Mouse (Mus musculus) lung, embryonic 14.5 days (tissue): ENCODE measurements around the gene Tmem238. TPM values are rescaled to one million over a fixed set of nuclear protein-coding genes. Genes with fewer than 3 reads are reported as not detected.
A peak's percentile ranks its signal among the peaks of the same experiment; 100 is the strongest.

ENCODE experiments used
- ATAC-seq: fragments of 200-750 bp; cut with Nextera tagmentation; 2 replicates; pipeline ENCODE4 v1.8.0; 2017; ENCODE audit warnings: mild to moderate bottlenecking, moderate TSS enrichment, moderate library complexity; ENCODE audit not compliant: insufficient read depth
- DNase-seq: peaks from one replicate; pipeline ENCODE4 v3.0.0-alpha.2; 2015
- H3K27ac ChIP-seq: fragments of 300-500 bp; sonication (generic); 2 replicates; pipeline ENCODE4 v1.5.1; 2014; ENCODE audit warnings: low read depth, mild to moderate bottlenecking, moderate library complexity
- H3K27me3 ChIP-seq: fragments of 300-500 bp; sonication (generic); 2 replicates; pipeline ENCODE4 v1.6.1; 2014; ENCODE audit warnings: low read length, control low read depth; ENCODE audit not compliant: insufficient read depth
- H3K36me3 ChIP-seq: fragments of 300-500 bp; sonication (generic); 2 replicates; pipeline ENCODE4 v1.6.1; 2014; ENCODE audit warnings: control low read depth; ENCODE audit not compliant: insufficient read depth
- H3K4me1 ChIP-seq: fragments of 300-500 bp; sonication (generic); 2 replicates; pipeline ENCODE4 v1.6.1; 2014; ENCODE audit warnings: antibody characterized with exemption, control low read depth; ENCODE audit not compliant: insufficient read depth
- H3K4me2 ChIP-seq: fragments of 300-500 bp; sonication (generic); 2 replicates; pipeline ENCODE4 v1.6.1; 2014; ENCODE audit warnings: mild to moderate bottlenecking
- H3K4me3 ChIP-seq: fragments of 300-500 bp; sonication (generic); 2 replicates; pipeline ENCODE4 v1.5.1; 2014; ENCODE audit warnings: low read depth, low read length
- H3K9ac ChIP-seq: fragments of 300-500 bp; sonication (generic); 2 replicates; pipeline ENCODE4 v1.6.1; 2014
- H3K9me3 ChIP-seq: fragments of 300-500 bp; sonication (generic); 2 replicates; pipeline ENCODE4 v1.6.1; 2016; ENCODE audit warnings: low read depth, low read length, control low read depth
- CTCF ChIP-seq: IDR thresholded peaks from 2 replicates; pipeline ENCODE4 v1.5.1; 2016; ENCODE audit warnings: antibody characterized with exemption, low read depth
- WGBS: fragments of 180-500 bp; shearing (Covaris S2); extraction: QIAGEN DNeasy Blood & Tissue Kit; methylation state at CpG from one replicate; pipeline ENCODE4 v1.1.7; 2014; 5-methylcytosine and 5-hydroxymethylcytosine counted together
- polyA plus RNA-seq: library from polyadenylated mRNA; unstranded; fragments of >200 nt; fragmentation: Nextera tagmentation; extraction: Ambion mirVana; gene quantifications from 2 replicates; pipeline ENCODE4 v1.2.1, GENCODE M21; 2014

The Tmem238 gene
- polyA plus RNA-seq, 1 experiment from 2014 or later = 11.7 TPM

DNA sequence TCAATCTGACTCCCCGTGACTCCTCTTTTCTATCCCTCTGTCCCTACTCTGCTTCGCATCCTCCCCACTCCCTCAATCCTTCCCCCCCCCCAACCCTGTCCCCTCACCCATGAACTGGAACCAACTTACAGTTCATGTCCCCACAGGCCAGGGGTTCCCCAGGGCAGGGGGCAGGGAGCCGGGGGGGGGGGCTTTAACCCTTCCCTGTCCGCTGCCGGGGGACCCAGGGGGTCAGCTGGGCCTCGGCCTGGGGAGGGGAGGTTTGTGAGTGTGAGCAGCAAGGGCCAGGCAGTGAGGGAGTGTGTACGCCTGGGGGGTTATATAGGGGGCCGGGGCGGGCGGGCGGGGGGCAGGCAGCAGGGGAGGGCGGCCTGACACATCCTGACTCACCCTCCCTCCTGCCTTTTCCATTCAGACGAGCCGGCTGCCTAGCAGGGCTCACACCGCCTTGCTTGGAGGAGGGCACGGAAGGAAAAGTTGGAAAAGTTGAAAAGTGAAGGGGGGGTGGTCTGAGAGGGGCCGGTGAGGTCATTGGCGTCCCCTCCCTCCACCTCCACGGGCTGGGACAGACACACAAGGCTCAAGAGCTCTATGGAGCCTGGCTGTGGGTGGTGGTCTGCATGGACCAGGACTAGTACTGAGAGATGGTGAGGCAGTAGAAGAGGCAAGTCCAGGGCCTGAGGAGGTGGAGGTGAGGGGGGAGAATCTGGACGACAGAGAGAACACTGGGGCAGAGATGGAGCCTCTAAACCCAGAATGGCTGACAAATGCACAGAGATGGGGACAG is 11.4 kb downstream of the Tmem238 start:
- H3K27me3 ChIP-seq = peaks cover 34% of the 10 kb centered on the region
- H3K9ac ChIP-seq = no peak overlapping the region
- DNase-seq (no peak), ATAC-seq (no peak)
- 8% methylated on average over 20 of the region's 20 CpGs for WGBS
- peaks cover 3% of the 10 kb centered on the region; the same call in 1 of the 2 replicates for H3K4me1 ChIP-seq
- H3K4me2 ChIP-seq = no peak overlapping the region
- no peak overlapping the region for H3K4me3 ChIP-seq
- no peaks in the 10 kb centered on the region for H3K9me3 ChIP-seq
- no peaks in the 10 kb centered on the region for H3K36me3 ChIP-seq
- no peak overlapping the region for H3K27ac ChIP-seq
- no peak for TF ChIP-seq CTCF

DNA sequence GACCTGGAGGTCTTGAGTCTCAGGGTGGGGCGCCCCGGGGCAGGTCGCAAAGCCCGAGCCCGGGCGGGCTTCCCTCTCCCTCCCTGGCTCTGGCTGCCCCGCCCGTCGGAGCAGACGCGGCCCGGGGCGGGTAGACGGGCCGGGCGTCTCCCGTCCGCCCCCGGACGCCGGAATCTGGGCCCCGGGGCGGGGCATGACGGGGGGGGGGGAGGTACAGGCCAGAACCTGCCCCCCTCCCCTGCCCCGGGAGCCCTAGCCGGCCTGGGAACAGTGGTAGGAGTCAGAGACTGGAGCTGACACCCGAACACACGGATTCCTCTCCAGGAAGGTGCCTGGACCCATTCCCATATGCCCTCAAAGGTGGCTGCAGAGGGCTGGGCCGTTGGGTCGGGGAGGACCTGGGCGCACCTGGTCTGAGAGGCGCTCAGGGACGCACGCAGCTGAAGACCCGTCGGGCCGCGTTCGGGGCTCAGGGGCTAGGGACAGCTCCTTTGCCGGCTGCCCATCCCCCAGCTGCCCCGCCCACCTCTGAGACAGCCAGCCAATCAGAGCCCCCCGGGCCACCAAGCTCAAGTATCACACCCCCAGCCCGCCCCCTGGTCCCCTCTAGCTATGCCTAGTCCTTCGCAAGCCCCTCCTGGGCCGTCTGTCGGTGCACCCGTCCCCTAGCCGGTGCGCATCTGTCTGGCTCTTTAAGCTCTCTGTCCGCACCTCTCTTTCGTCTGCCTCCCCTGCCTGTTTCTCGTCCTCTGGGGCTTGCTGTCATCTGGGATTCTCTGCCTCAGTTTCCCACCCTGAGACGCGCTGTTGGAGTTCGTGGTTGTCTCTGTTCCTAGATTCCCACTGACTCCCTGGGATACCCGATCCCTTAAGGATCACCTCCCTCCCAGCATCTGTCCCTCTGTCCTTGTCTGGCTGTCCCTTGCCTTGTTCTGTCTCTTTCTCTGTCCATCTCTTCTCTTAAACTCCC is 12.3 kb downstream of the Tmem238 start:
- H3K9ac ChIP-seq = peak overlapping the region; percentile 23
- no peaks in the 10 kb centered on the region for H3K9me3 ChIP-seq
- peaks cover 34% of the 10 kb centered on the region for H3K27me3 ChIP-seq

DNA sequence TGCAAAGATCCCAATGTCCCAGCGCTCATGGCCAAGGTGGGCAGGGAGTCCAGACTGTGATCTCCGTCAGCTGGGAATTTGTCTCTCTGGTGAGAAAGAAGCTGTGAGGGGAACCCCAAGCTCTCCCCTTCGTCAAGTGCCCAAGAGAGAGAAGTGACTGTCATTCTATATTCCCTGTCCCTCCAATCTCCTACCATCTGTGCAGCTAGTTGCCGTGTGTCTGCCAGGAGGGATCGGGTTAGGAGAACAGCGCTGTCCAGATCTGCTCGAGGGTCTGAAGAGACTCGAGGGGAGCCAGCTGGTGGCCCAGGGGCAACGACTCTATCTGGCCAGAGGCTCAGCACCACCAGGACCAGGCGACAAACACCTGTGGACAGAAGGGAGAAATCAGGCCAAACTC is 13.3 kb downstream of the Tmem238 start:
- Histone ChIP-seq H3K4me1 (no peaks in the 10 kb centered on the region), H3K27me3 (peaks cover 34% of the 10 kb centered on the region), H3K36me3 (no peaks in the 10 kb centered on the region), H3K27ac (no peak overlapping the region), H3K4me2 (no peak overlapping the region), H3K9me3 (no peaks in the 10 kb centered on the region), H3K9ac (no peak overlapping the region), H3K4me3 (no peak overlapping the region)
- ATAC-seq (no peak), DNase-seq (no peak)
- 39% methylated on average over 10 of the region's 10 CpGs for WGBS
- no peak for TF ChIP-seq CTCF

More for the DNA sequence above, 12.3 kb downstream of the Tmem238 start:
- no peak for TF ChIP-seq CTCF
- Histone ChIP-seq H3K27ac (no peak overlapping the region), H3K4me1 (peaks cover 3% of the 10 kb centered on the region; the same call in 1 of the 2 replicates), H3K4me3 (peak overlapping the region; percentile 33), H3K4me2 (peak overlapping the region; percentile 57), H3K36me3 (no peaks in the 10 kb centered on the region)
- DNase-seq (peak; percentile 68), ATAC-seq (peak; percentile 76)
- 2% methylated on average over 47 of the region's 56 CpGs for WGBS

DNA sequence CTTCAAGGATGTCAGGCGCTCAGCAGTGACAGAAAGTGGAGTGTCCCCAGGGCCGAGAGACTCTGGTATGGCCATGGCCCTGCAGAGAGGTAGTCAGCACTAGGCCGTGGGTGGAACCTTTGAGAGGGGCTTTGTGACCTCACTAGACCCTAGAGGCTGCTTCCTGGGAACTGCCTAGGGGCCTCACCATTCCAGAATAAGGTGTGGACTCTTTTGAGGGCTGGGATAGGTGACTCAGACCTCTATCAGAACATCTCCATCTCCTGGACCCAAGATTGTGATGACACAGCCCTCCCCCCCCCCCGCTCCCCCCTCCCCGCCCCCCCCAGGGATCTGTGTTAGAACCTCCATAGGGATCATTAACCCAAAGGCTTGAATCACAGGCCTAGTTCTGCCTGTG is 18.3 kb downstream of the Tmem238 start, which contains the start of gene Fam71e2:
Gene Fam71e2 (minus strand): TSS at position 101 of the 400 bp plus-strand sequence.
- H3K9ac ChIP-seq = no peak within 1 kb of the TSS
- peaks cover 5% of the 10 kb centered on the region for H3K27me3 ChIP-seq
- no peak for ATAC-seq
- no peak for DNase-seq
- no peak within 1 kb of the TSS for H3K27ac ChIP-seq
- no peaks in the 10 kb centered on the region for H3K9me3 ChIP-seq
- no peak within 1 kb of the TSS for H3K4me3 ChIP-seq
- no peaks in the 10 kb centered on the region for H3K36me3 ChIP-seq
- no peak for TF ChIP-seq CTCF
- WGBS = 74% methylated on average over 3 of the region's 5 CpGs
- no peaks in the 10 kb centered on the region for H3K4me1 ChIP-seq
- H3K4me2 ChIP-seq = no peak within 1 kb of the TSS

DNA sequence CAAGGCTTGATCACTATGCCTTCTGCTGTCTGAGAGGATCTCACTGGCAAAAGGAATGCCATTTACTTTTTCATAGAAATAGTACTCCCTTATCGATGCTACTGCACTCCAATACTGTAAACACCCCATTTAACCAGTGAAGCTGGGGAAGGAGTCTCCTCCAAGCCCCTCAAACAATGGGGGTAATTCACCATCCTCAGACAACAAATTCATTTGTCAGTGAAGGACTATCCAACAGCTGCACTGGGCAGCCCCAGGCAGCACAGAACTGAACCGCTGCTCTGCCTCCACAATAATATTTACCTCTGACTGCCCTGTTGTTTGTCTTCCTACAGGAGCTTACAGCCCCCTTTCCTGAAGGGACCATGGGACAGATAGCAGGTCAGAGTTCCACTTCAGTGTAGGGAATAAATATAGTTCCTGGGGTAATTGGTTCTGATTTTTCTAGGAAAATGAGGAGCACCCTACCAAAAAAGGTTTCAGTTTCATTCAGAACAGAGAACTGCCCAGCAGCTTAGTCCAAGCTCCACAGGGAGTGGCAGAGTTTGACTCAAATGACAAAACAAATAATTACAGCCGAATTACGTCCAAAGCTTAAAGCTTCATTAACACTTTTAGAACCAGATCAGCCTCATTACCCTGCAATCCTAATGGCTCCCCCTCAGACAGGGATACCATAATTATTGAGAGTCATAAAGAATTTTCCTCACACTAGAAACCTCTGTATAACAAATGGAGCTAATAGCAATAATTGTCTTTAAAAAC is 24.3 kb downstream of the Tmem238 start:
- Histone ChIP-seq H3K4me2 (0 out of 2 replicates have a peak overlapping the region, but pooled peaks have one; percentile 10), H3K36me3 (no peaks in the 10 kb centered on the region), H3K4me3 (no peak overlapping the region), H3K9me3 (no peaks in the 10 kb centered on the region), H3K9ac (no peak overlapping the region), H3K27ac (no peak overlapping the region), H3K27me3 (no peaks in the 10 kb centered on the region), H3K4me1 (no peaks in the 10 kb centered on the region)
- ATAC-seq (no peak), DNase-seq (no peak)
- 17% methylated on average over 4 of the region's 4 CpGs for WGBS
- TF ChIP-seq CTCF = no peak

DNA sequence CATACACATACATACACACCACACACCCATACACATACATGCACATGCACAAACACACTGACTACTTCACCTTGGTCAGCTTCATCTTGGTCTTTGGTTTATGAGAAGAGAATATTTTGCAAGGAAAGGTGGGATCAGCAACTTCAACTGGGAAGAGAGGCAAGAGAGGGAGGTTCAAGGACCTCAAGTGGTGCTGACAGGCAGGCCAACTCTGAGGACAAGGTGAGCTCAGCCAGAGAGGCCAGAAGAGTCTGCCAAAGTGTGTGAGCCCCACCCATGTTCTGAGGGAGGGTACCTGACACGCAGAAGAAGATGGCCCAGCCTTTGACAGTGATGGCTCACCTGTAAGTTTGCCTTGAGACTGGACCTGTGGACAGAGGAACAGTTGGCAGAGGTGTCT is 29.8 kb downstream of the Tmem238 start:
- Histone ChIP-seq H3K9ac (no peak overlapping the region), H3K27me3 (no peaks in the 10 kb centered on the region), H3K4me3 (no peak overlapping the region), H3K36me3 (no peaks in the 10 kb centered on the region), H3K4me1 (no peaks in the 10 kb centered on the region), H3K27ac (no peak overlapping the region), H3K9me3 (no peaks in the 10 kb centered on the region), H3K4me2 (no peak overlapping the region)
- no peak for DNase-seq
- 23% methylated on average over 1 of the region's 1 CpGs for WGBS
- TF ChIP-seq CTCF = no peak
- ATAC-seq = no peak
